Mouse (Mus musculus): ENCODE data around the gene Per3. TPM values are rescaled to one million over a fixed set of nuclear protein-coding genes. Genes with fewer than 3 reads are reported as not detected.
A peak's percentile ranks its signal among the peaks of the same experiment; 100 is the strongest.

The Per3 gene
- 5.6 and 7.0 TPM in 2 replicates for polyA plus RNA-seq (2016; fragmentation: Nextera tagmentation; extraction: Ambion mirVana)

DNA sequence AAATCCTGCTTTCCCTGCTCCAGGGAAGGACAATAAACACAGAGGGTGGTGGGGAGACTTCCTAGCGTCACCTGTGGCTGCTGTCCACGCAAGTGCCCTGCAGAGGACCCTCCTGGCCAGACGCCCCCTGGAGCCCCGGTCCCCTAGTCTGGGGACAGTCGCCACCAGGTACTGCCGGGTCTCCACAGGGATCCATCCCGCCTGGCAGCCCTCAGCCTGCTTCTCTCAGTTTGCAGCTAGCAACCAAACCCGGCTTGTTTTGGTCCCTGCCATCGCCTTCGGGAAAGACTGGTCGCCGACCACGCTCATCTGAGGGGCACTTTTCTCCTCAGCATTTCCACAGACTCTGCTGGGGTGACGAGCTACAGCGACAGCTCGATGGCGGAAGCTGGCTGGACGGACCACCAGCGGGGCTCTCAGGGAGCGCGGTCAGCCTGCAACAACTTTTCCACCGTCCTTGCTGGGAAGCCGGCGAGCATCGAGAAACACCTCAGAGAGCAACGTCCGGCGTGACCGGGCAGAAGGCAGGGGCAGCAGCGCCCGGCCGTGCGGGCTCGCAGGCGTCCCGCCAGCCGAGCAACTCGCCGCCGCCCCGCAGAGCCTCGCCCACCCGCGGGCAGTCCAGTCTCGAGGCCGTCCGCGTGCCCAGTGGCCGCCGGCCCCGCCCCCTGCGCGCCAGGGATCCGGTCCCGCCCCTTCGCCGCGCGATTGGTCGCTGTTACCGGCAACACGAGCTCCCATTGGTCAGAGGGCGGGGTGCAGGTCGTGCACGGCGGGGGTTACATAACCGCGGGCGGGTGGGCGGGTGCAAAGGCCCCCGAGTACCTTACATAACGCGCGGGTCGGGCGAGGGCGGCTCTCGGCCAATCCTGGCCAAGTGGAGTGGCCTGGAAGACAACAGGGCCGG, at the start of gene Per3:
Gene Per3 (minus strand): TSS at position 629 of the 907 bp plus-strand sequence.
- Histone ChIP-seq H3K4me3 (peak within 1 kb of the TSS; percentile 72), H3K27ac (peak within 1 kb of the TSS; percentile 88), H3K36me3 (peaks cover 26% of the 10 kb centered on the region), H3K9me3 (no peaks in the 10 kb centered on the region), H3K4me1 (peaks cover 20% of the 10 kb centered on the region), H3K27me3 (ENCODE audit: insufficient read depth, poor library complexity, severe bottlenecking) (no peaks in the 10 kb centered on the region; the same call in 1 of the 2 replicates)
- peak; percentile 99 for DNase-seq (ENCODE audit: low spot score)
- under 1% methylated on average over 79 of the region's 79 CpGs for WGBS

DNA sequence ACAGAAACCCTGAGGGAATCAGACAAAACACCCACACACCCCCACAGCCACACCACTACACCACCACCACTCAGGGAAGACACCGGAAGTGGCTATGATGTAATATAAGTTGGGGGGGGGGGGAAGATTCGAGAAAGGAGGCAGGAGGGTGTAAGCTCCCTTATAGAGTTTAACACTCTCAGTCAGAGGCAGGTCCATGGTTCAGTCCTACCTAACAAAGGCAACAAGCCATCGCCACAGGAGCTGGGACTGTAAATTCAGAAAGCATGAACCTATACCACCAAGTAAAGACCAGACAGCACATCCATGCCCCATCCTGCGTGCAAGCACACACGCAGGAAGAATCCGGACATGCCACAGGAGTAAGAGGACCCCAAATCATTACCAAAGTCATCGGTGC, 44.8 kb upstream of the Per3 start, which contains the start of gene Gm13090:
Gene Gm13090 (plus strand): TSS at position 301 of the 400 bp plus-strand sequence.
- peaks cover 44% of the 10 kb centered on the region for H3K36me3 ChIP-seq
- no peak for DNase-seq (ENCODE audit: low spot score)
- peaks cover 39% of the 10 kb centered on the region for H3K4me1 ChIP-seq
- no peaks in the 10 kb centered on the region for H3K9me3 ChIP-seq
- H3K27ac ChIP-seq: peak within 1 kb of the TSS; percentile 50
- H3K4me3 ChIP-seq: no peak within 1 kb of the TSS
- WGBS: 85% methylated on average over 7 of the region's 7 CpGs
- H3K27me3 ChIP-seq (ENCODE audit: insufficient read depth, poor library complexity, severe bottlenecking): no peaks in the 10 kb centered on the region

DNA sequence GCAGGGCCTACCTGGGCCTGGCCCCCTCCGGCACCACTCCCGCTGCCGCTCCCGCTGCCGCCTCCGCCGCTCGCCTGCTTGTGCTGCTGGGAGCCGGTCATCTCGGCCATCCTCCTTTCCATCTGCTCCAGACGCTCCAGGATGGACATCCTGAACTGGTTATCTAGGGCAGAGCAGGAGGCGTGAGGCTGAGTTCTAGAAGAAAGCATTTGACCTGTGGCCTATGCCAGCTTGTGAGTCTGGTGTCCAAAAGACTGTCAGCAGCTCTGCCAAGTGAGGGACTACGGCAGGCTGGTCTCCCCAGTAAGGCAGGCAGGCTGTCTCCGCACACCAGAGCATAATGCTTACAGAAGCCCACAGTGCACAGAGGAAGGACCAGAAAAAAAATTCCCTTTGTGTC, 44.4 kb upstream of the Per3 start:
- Histone ChIP-seq H3K27ac (no peak overlapping the region), H3K4me1 (peaks cover 39% of the 10 kb centered on the region), H3K27me3 (ENCODE audit: insufficient read depth, poor library complexity, severe bottlenecking) (no peaks in the 10 kb centered on the region), H3K4me3 (no peak overlapping the region), H3K36me3 (peaks cover 43% of the 10 kb centered on the region), H3K9me3 (no peaks in the 10 kb centered on the region)
- no peak for DNase-seq (ENCODE audit: low spot score)
- WGBS: 86% methylated on average over 14 of the region's 14 CpGs

DNA sequence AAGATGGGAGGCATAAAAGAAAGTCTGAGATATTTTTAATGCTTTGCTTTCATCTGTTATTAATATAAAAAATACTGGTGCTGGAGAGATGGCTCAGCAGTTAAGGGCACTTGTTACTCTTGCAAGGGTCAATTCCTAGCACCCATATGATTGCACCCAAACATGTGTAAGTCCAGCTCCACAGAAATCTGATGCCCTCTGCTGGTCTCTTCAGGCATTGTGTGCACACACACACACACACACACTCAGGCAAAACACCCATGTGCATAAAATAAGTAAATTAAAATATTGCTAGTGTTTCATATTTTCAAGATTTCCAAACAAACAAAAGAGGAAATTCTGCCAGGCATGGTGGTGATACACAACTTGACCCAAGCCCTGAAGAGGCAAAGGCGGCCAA, 42.9 kb upstream of the Per3 start:
- H3K27ac ChIP-seq: no peak overlapping the region
- 91% methylated on average over 1 of the region's 1 CpGs for WGBS
- peaks cover 55% of the 10 kb centered on the region for H3K36me3 ChIP-seq
- no peaks in the 10 kb centered on the region for H3K27me3 ChIP-seq (ENCODE audit: insufficient read depth, poor library complexity, severe bottlenecking)
- H3K4me3 ChIP-seq: no peak overlapping the region
- no peak for DNase-seq (ENCODE audit: low spot score)
- H3K9me3 ChIP-seq: no peaks in the 10 kb centered on the region
- peaks cover 47% of the 10 kb centered on the region for H3K4me1 ChIP-seq

DNA sequence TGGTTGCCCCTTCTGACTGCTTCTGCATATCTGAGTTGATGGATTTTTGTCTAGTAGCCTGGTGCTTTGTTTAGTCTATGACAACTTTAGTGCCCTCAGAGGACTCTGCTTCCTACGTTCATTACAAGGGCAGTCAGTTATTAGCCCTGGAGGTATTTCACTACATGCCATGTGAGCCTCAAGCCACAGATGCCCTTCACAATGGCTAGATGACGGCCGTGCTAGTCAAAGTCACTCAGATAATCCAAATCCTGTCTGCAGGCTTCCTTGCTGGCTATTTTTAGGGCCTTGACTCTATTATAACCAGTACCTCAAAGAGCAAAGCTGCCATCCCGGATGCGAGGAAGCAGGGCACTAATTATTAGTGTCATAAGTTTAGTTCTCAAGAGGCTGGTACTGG, 38.6 kb upstream of the Per3 start:
- Histone ChIP-seq H3K9me3 (no peaks in the 10 kb centered on the region), H3K27me3 (ENCODE audit: insufficient read depth, poor library complexity, severe bottlenecking) (no peaks in the 10 kb centered on the region; the same call in 1 of the 2 replicates), H3K27ac (peak overlapping the region; percentile 77), H3K4me3 (no peak overlapping the region), H3K36me3 (peaks cover 87% of the 10 kb centered on the region), H3K4me1 (peaks cover 29% of the 10 kb centered on the region)
- WGBS: 43% methylated on average over 5 of the region's 5 CpGs
- DNase-seq (ENCODE audit: low spot score): no peak

DNA sequence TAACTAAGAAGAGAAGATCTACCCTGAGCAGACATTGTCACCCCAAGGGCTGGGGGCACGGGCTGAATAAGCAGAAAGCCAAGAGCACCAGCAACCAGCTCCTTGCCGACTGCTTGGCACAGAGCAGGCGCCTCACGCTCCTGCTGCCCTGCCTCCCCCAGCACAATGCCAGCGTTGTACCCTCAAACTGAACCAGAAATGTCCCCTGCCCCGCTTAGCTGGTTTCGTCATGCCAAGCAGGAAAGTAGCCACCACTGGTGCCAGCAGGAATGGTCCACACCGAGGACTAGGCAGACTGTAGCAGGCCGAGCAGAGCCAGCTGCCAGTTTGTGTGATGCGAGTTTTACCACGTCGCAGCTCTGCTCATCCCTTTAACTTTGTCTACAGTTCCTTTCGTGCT, 37.5 kb upstream of the Per3 start:
- no peaks in the 10 kb centered on the region for H3K9me3 ChIP-seq
- DNase-seq (ENCODE audit: low spot score): no peak
- peaks cover 29% of the 10 kb centered on the region for H3K4me1 ChIP-seq
- peak overlapping the region; percentile 77; the same call in 1 of the 2 replicates for H3K27ac ChIP-seq
- H3K27me3 ChIP-seq (ENCODE audit: insufficient read depth, poor library complexity, severe bottlenecking): no peaks in the 10 kb centered on the region; the same call in 1 of the 2 replicates
- peaks cover 87% of the 10 kb centered on the region for H3K36me3 ChIP-seq
- H3K4me3 ChIP-seq: no peak overlapping the region
- WGBS: 91% methylated on average over 13 of the region's 13 CpGs

DNA sequence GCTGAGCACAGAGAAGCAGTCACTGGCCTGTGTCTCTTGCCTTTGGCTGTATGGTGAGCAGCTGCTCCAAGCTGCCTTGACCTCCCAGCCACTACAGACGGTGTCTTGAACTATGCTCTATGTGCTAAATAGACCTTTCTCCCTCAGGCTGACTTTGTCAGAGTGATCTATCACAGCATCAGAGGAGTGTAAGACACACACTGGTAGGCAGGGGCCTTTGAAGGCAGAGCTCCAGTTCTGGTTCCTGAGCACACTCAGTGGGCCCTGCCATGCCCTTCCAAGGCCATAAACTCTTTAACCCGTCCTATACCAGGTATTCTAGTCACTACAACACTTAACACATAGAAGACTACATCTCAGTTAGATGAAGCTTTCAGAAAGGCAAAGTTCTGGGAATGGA, 36.9 kb upstream of the Per3 start:
- peaks cover 92% of the 10 kb centered on the region for H3K36me3 ChIP-seq
- WGBS: 75% methylated on average over 2 of the region's 2 CpGs
- DNase-seq (ENCODE audit: low spot score): no peak
- H3K9me3 ChIP-seq: no peaks in the 10 kb centered on the region
- peaks cover 29% of the 10 kb centered on the region for H3K4me1 ChIP-seq
- no peaks in the 10 kb centered on the region; the same call in 1 of the 2 replicates for H3K27me3 ChIP-seq (ENCODE audit: insufficient read depth, poor library complexity, severe bottlenecking)
- H3K27ac ChIP-seq: no peak overlapping the region
- no peak overlapping the region for H3K4me3 ChIP-seq

DNA sequence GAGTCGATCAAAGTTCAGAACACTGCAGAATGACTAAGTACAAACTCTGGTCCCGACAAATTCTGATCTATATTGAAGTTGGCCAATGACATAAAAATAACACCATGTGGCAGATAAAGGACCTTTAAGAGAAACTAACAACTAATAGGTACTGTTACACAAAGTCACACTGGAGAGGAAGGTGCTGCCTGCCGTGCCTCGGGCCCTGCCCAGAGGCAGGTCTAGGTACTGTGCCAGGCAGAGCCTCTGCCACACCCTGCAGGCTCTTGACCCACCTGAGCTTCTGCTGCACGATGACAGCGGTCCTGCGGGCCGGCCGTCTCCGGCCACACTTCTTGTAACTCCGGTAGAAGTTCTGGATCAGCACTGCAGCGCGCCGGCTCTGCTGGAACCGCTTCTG, 30.4 kb upstream of the Per3 start:
- H3K4me3 ChIP-seq: no peak overlapping the region
- H3K36me3 ChIP-seq: peaks cover 87% of the 10 kb centered on the region
- H3K9me3 ChIP-seq: no peaks in the 10 kb centered on the region
- H3K4me1 ChIP-seq: no peaks in the 10 kb centered on the region
- WGBS: 94% methylated on average over 15 of the region's 15 CpGs
- no peak overlapping the region for H3K27ac ChIP-seq
- no peaks in the 10 kb centered on the region for H3K27me3 ChIP-seq (ENCODE audit: insufficient read depth, poor library complexity, severe bottlenecking)
- DNase-seq (ENCODE audit: low spot score): no peak

DNA sequence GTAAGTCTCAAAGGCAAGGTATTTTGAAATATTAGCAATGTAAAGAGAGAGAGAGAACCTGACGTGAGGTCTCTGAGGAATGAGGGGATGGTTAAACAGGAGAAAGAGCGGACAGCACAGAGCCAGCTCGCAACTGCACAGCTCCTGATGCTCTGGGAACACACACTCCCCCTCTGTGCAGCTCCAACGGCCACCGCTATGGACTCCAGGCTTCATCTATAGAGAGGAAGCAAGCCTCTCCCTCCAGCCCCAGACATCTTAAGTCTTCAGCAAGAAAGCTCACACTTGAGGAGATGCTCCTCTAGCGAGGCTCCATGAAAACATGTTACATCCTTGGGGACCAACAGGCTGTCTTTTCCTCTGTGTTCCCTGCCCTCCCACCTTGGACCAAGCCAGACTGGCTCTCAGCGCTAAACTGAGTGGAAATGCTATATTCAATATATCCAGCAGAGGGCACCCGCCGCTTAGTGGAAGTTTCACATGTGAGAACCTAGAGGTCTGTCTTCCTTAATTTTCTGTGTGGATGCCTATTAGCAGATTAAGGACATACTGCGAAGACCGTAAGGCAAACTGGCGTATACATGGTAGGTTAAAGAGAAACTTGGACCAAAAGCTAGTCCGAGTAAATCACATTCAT, 28.8 kb upstream of the Per3 start:
- no peak overlapping the region for H3K27ac ChIP-seq
- H3K36me3 ChIP-seq: peaks cover 78% of the 10 kb centered on the region
- 57% methylated on average over 13 of the region's 13 CpGs for WGBS
- H3K9me3 ChIP-seq: no peaks in the 10 kb centered on the region
- no peaks in the 10 kb centered on the region for H3K4me1 ChIP-seq
- no peaks in the 10 kb centered on the region for H3K27me3 ChIP-seq (ENCODE audit: insufficient read depth, poor library complexity, severe bottlenecking)
- no peak for DNase-seq (ENCODE audit: low spot score)
- no peak overlapping the region for H3K4me3 ChIP-seq

DNA sequence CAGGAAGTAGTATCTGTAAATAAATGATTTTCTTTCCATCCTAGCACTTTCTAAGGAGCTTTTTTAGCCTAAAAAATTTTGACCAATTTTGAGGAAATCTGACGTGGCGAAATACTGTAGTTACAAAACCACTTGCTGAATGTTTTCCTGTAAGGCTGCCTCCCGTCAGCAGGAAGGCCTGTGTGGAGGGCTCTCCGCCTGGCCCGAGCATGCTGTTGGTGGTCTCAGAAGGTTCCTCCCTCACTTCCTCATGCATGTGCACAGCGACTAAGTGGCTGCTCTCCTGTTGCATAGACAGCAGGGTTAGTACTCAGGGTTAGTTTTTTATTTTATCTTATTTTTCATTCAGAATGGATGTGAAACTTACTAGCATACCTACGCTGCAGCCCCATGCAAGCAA, 26.5 kb upstream of the Per3 start:
- Histone ChIP-seq H3K27ac (no peak overlapping the region), H3K4me1 (no peaks in the 10 kb centered on the region), H3K27me3 (ENCODE audit: insufficient read depth, poor library complexity, severe bottlenecking) (no peaks in the 10 kb centered on the region), H3K4me3 (no peak overlapping the region), H3K9me3 (no peaks in the 10 kb centered on the region), H3K36me3 (peaks cover 71% of the 10 kb centered on the region)
- 82% methylated on average over 7 of the region's 7 CpGs for WGBS
- DNase-seq (ENCODE audit: low spot score): no peak

DNA sequence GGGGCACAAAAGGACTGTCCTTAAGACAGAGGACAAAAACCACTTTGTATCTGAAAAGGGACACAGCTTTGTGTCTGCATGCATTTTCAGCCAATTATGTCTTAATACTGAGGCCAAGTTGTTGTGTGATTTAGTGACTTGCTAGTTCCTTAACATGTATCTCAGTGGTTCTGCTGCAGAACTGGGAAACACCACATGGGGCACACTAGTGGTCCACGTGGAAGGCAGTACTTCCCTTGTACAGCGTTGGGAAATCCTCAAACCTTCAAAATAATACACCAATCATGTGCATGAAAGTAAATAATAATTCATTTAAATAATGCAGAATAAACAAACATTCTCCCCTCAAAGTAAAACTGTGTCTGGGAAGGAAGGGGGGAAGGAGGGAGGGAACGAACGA, 24.3 kb upstream of the Per3 start:
- no peaks in the 10 kb centered on the region for H3K9me3 ChIP-seq
- 70% methylated on average over 4 of the region's 4 CpGs for WGBS
- no peak overlapping the region for H3K27ac ChIP-seq
- no peaks in the 10 kb centered on the region for H3K27me3 ChIP-seq (ENCODE audit: insufficient read depth, poor library complexity, severe bottlenecking)
- H3K36me3 ChIP-seq: peaks cover 53% of the 10 kb centered on the region
- no peak overlapping the region for H3K4me3 ChIP-seq
- DNase-seq (ENCODE audit: low spot score): no peak
- no peaks in the 10 kb centered on the region for H3K4me1 ChIP-seq

DNA sequence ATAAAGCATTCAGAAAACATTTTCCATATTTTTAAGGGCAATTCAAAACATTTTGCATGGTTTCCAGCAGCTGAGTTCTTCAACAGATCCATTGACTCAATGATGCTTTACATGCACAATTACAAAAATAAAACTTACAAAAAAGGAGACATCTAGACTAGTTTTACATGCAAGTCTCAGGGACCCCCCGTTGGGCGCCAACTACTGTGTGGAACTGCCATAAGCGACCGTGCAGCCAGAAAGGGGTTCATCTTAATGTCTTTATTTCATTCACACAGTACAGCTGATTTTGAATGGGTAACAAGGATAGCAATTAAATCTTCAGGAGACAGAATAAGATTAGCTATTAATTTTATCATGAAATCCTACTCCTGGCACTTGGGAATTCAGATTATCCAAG, 15.1 kb upstream of the Per3 start:
- Histone ChIP-seq H3K36me3 (peaks cover 23% of the 10 kb centered on the region), H3K27ac (no peak overlapping the region), H3K27me3 (ENCODE audit: insufficient read depth, poor library complexity, severe bottlenecking) (no peaks in the 10 kb centered on the region), H3K4me1 (no peaks in the 10 kb centered on the region), H3K9me3 (no peaks in the 10 kb centered on the region), H3K4me3 (no peak overlapping the region)
- DNase-seq (ENCODE audit: low spot score): no peak
- WGBS: 94% methylated on average over 4 of the region's 4 CpGs

DNA sequence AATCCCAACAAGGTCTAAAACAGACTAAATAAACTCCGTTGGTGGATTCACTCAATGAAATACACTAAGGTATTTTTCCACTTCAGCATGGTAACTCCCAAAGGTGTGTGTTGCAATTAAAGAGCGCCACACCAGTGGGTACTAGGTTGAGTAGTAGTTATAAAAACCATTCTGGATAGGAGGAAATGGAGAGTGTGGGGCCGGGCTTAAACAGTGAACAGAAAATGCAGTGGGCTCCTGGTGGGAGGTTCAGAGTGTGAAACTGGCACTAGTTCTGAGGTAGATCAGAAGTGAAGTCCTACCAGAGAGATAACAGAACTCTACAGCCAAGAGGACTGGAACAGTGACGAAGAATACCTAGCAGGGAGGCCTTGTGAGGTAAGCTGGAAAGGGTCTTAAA, 14.2 kb upstream of the Per3 start:
- Histone ChIP-seq H3K9me3 (no peaks in the 10 kb centered on the region), H3K4me1 (no peaks in the 10 kb centered on the region), H3K27me3 (ENCODE audit: insufficient read depth, poor library complexity, severe bottlenecking) (no peaks in the 10 kb centered on the region), H3K27ac (no peak overlapping the region), H3K4me3 (peak overlapping the region; percentile 98; the same call in 1 of the 2 replicates), H3K36me3 (peaks cover 31% of the 10 kb centered on the region)
- DNase-seq (ENCODE audit: low spot score): no peak
- 76% methylated on average over 4 of the region's 4 CpGs for WGBS
